Mouse (Mus musculus): ENCODE measurements around the gene Ankrd33.

DNA sequence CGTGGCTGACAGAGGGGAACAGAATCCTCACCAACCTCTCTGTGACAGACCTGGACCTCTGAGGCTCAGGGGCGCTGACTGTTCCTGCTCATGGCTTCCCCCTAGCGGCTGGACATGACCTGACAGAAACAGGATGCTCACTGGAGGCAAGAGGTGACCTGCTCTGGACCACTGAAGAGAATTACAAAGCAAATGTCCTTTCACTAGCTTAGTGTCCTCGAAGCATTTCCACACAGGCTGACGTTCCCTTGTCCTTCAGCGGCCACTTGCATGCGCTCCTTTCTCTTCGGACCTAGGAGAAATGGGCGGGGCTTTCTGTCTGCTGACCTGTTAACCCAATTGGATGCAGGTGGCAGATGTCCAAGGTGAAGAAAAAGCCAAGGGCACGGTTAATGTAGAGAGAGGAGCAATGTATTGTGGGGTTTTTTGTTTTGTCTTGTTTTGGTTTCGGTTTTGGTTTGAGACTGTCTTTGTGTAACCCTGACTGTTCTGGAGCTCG, 10.0 kb upstream of the Ankrd33 start:
- TF ChIP-seq CTCF (IDR thresholded peaks at IDR 0.05; ENCODE audit: control insufficient read depth, insufficient read depth, low read length) (peak; percentile 93), POLR2A (IDR thresholded peaks at IDR 0.05; ENCODE audit: borderline replicate concordance, control insufficient read depth, low read depth, low read length) (no peak)
